Mouse (Mus musculus) stomach, embryonic 14.5 days (tissue): ENCODE results near the gene Fam107a. TPM values are rescaled to one million over a fixed set of nuclear protein-coding genes. Genes with fewer than 3 reads are reported as not detected.

ENCODE experiments used
- polyA plus RNA-seq: library from polyadenylated mRNA; unstranded; fragments of >200 nt; fragmentation: Nextera tagmentation; extraction: Ambion mirVana; gene quantifications from 2 replicates; pipeline ENCODE4 v1.2.1, GENCODE M21; 2014

The Fam107a gene
- polyA plus RNA-seq, 1 experiment from 2014 or later = 0.30 TPM

Other genes starting within 250 kb of the Fam107a start
- 57.4 and 65.0 TPM in 2 replicates for gene Rpp14, start 237.7 kb downstream of the Fam107a start, polyA plus RNA-seq
- gene Pxk, start 219.8 kb downstream of the Fam107a start, polyA plus RNA-seq = 42.8 and 47.2 TPM in 2 replicates
- gene Pdhb, start 145.0 kb downstream of the Fam107a start, polyA plus RNA-seq = 177 and 185 TPM in 2 replicates
- 4.8 and 7.1 TPM in 2 replicates for gene Kctd6, start 103.9 kb downstream of the Fam107a start, polyA plus RNA-seq
- 0.34 TPM in 1 of 2 replicates, not detected in the other for gene Acox2, start 58.7 kb downstream of the Fam107a start, polyA plus RNA-seq
- 13.1 and 15.4 TPM in 2 replicates for gene Oit1, start 60.7 kb upstream of the Fam107a start, polyA plus RNA-seq